Mouse (Mus musculus): ENCODE measurements around the gene Rsf1.

DNA sequence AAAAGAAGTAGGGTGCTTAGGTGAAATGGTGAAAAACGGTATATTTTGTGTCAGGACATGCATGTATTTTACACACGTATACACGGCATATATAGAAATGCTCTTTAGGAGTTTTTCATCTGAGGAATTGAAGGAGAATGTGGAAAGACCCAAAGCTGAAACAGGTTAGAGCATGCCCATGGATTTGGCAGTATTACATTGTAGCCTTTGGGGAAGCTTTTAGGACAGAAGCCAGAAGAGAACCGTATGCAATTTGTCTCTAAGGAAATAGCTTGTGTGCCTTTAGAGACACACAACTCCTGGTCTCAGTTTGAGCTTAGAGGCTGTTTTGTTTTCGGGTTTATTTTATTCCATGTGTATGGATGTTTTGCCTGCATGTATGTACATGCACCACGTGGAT lies 121.4 kb downstream of the Rsf1 start:
- TF ChIP-seq CTCF (IDR thresholded peaks at IDR 0.05; ENCODE audit: low read depth) (no peak), EP300 (IDR thresholded peaks at IDR 0.05; ENCODE audit: low read depth) (no peak)
